In genomic region chr6:57691467-57692261, GRCm38 (mm10) we compare ENCODE assay signal across 8 mouse cellular contexts. TPM values are rescaled to one million over a fixed set of nuclear protein-coding genes. Genes with fewer than 3 reads are reported as not detected.
DNase-seq lines count a peak whose midpoint lies in the region; ATAC-seq and TF ChIP-seq lines count a peak whose summit lies in the region.

TSS of gene Pyurf (minus strand) at chr6:57692078.

- under 1% methylated on average over 52 of the region's 52 CpGs for WGBS in hindbrain, postnatal 0 days

- H3K27ac ChIP-seq in gastrocnemius, adult 2 months, result peak within 1 kb of the TSS; percentile 98
- H3K27ac ChIP-seq in hindbrain, postnatal 0 days, result peak within 1 kb of the TSS; percentile 92
- peak within 1 kb of the TSS; percentile 96 for H3K27ac ChIP-seq in left cerebral cortex, adult 2 months

- no peaks in the 10 kb centered on the region for H3K9me3 ChIP-seq in hindbrain, postnatal 0 days (ENCODE audit: low read length)

- H3K4me1 ChIP-seq in hindbrain, postnatal 0 days (ENCODE audit: insufficient read depth, low read length), result no peaks in the 10 kb centered on the region; the same call in 1 of the 2 replicates

- peak; percentile 96 for ATAC-seq in common myeloid progenitor, adult 5-6 weeks (replicated peaks; ENCODE audit: low read depth, poor library complexity, severe bottlenecking)
- ATAC-seq in hindbrain, postnatal 0 days, result peak; percentile 98
- ATAC-seq in megakaryocyte, adult 5-6 weeks (ENCODE audit: poor library complexity, severe bottlenecking), result peak; percentile 90

- H3K4me2 ChIP-seq in hindbrain, postnatal 0 days (ENCODE audit: low read depth, low read length), result peak within 1 kb of the TSS; percentile 76

- H3K9ac ChIP-seq in hindbrain, postnatal 0 days (replicated peaks; ENCODE audit: low read length), result peak within 1 kb of the TSS; percentile 70

- intact Hi-C loops in gastrocnemius, adult 2 months (cut with DNase I), result loop anchor here (10.0 kb wide), 1 partner anchor 157 kb away; the partner anchor contains the start of gene Ppm1k
- intact Hi-C loops in left cerebral cortex, adult 2 months (cut with DNase I), result loop anchor here (5.0 kb wide), 1 partner anchor 894 kb away; the partner anchor contains the start of gene Kbtbd2

- peak; percentile 67 for DNase-seq in WW6 (ENCODE audit: low read depth, low spot score)
- DNase-seq in gastrocnemius, adult 2 months, result peak; percentile 92
- DNase-seq in hindbrain, postnatal 0 days (ENCODE audit: low spot score), result peak; percentile 90
- DNase-seq in left cerebral cortex, adult 2 months (ENCODE audit: extremely low spot score in 1 of 2, low spot score in 2 of 2), result peak; percentile 79 to 83
- peak; percentile 81 to 85 for DNase-seq in right cerebral cortex, adult 2 months (ENCODE audit: low spot score in 2 of 2)
- peak; percentile 84 for DNase-seq in urinary bladder, postnatal 14 days (ENCODE audit: low spot score)

- no peaks in the 10 kb centered on the region for H3K36me3 ChIP-seq in hindbrain, postnatal 0 days (ENCODE audit: insufficient read depth, low read length)

- H3K27me3 ChIP-seq in hindbrain, postnatal 0 days (ENCODE audit: insufficient read depth, low read length), result no peaks in the 10 kb centered on the region

- H3K4me3 ChIP-seq in gastrocnemius, adult 2 months, result peak within 1 kb of the TSS; percentile 81
- H3K4me3 ChIP-seq in hindbrain, postnatal 0 days (ENCODE audit: low read length), result peak within 1 kb of the TSS; percentile 79
- H3K4me3 ChIP-seq in left cerebral cortex, adult 2 months, result peak within 1 kb of the TSS; percentile 70

- TF ChIP-seq CTCF in gastrocnemius, adult 2 months (IDR thresholded peaks at IDR 0.05), result peak; percentile 19; the same call in 1 of the 2 replicates
- TF ChIP-seq CTCF in hindbrain, postnatal 0 days (IDR thresholded peaks at IDR 0.05; ENCODE audit: low read depth), result peak; percentile 35
- peak; percentile 9; the same call in 1 of the 2 replicates for TF ChIP-seq CTCF in left cerebral cortex, adult 2 months (IDR thresholded peaks at IDR 0.05)

RNA-seq across cellular contexts. Expression of gene Pyurf, which starts in this region (rescaled TPM):
- total RNA-seq in common myeloid progenitor, adult 5-6 weeks (2017), result 16.9 and 18.0 TPM in 2 replicates
- total RNA-seq in gastrocnemius, adult 2 months (2021), result 10 to 100 TPM; 10.3 to 15.1 TPM
- 14.7 and 16.8 TPM in 2 replicates for total RNA-seq in hindbrain, postnatal 0 days (2014; rRNA removed)
- 15.0 and 16.1 TPM in 2 replicates for polyA plus RNA-seq in hindbrain, postnatal 0 days (2015; fragmentation: Nextera tagmentation; extraction: Ambion mirVana)
- 1 to 10 TPM; 9.0 to 9.8 TPM for total RNA-seq in left cerebral cortex, adult 2 months (2021)
- 3.5 and 3.6 TPM in 2 replicates for total RNA-seq in megakaryocyte, adult 5-6 weeks (2015)
- 7.9 and 9.1 TPM in 2 replicates for total RNA-seq in megakaryocyte, adult 5-6 weeks (2017)

Comparison
In these comparisons a context has a peak if more than half of its experiments do, and no peak if none do; other contexts are left out.
1. Peak in every context shown above with its lines: DNase-seq, ATAC-seq, H3K4me3 ChIP-seq and H3K27ac ChIP-seq.